Comparison of ENCODE assay signal across 10 mouse cellular contexts in the genomic region with DNA sequence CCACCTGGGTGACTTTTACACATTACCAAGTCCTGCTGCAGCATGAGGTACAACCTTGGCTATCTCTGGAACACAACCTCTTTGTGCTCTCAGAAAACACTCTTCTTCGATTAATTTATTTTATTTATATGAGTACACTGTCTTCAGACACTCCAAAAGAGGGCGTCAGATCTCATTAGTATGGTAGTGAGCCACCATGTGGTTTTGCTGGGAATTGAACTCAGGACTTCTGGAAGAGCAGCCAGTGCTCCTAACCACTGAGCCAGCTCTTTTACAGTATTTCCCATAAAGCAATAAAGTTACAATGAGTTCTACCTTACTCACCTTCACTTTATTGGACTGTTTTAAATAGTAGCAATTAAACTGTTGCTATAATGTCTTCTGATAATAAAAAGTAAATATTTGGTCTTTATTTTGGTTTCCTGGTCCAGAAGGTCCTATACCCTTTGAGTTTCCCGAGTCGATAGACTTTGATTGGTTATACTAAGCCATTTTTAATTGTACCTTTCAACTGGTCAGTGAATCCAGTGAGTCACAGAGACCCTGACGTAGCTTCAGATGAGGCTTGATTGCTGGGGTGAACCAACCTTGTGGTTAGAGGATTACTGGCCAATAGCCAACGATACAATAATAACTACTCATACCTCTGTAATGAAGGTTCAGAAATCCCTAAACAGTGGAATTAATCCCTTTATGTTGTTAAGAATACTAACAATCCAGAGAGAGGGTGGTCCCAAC. TPM values are rescaled to one million over a fixed set of nuclear protein-coding genes. Genes with fewer than 3 reads are reported as not detected.
DNase-seq lines count a peak whose midpoint lies in the region; ATAC-seq and TF ChIP-seq lines count a peak whose summit lies in the region.
"Had no signal": no experiment of that assay in that cellular context is flagged by ENCODE, and none has a peak within 500 bp of the region (broad histone marks: within the 10 kb centered on the region; RNA-seq: fewer than 3 reads in every experiment).

No protein-coding gene starts in this region.

- TF ChIP-seq CTCF in heart, postnatal 0 days (IDR thresholded peaks at IDR 0.05; ENCODE audit: low read depth) = no peak
- TF ChIP-seq CTCF in stomach, postnatal 0 days (IDR thresholded peaks at IDR 0.05; ENCODE audit: low read depth) = peak; percentile 40

- no peak for DNase-seq in heart, postnatal 0 days (ENCODE audit: low spot score)
- no peak for DNase-seq in heart, adult 8-10 months (ENCODE audit: low spot score)
- peak; percentile 56 for DNase-seq in NIH3T3 (ENCODE audit: low read depth)
- DNase-seq in stomach, postnatal 0 days (ENCODE audit: low spot score) = no peak
- DNase-seq in right cerebral cortex, postnatal 10 days (ENCODE audit: low spot score in 2 of 2) = no peak
- DNase-seq: liver, embryonic 13.5 days had no signal

- no peaks in the 10 kb centered on the region for H3K36me3 ChIP-seq in heart, postnatal 0 days (replicated peaks; ENCODE audit: control insufficient read depth, insufficient read depth, low read length)
- H3K36me3 ChIP-seq in neural tube, embryonic 13.5 days = no peaks in the 10 kb centered on the region
- H3K36me3 ChIP-seq in neural tube, embryonic 15.5 days = no peaks in the 10 kb centered on the region
- no peaks in the 10 kb centered on the region for H3K36me3 ChIP-seq in stomach, postnatal 0 days (ENCODE audit: control insufficient read depth, insufficient read depth, low read length)
- H3K36me3 ChIP-seq: embryonic facial prominence, embryonic 13.5 days; heart, embryonic 10.5 days; liver, embryonic 13.5 days had no signal

- H3K9me3 ChIP-seq in heart, postnatal 0 days (replicated peaks; ENCODE audit: control insufficient read depth, low read length) = no peaks in the 10 kb centered on the region
- H3K9me3 ChIP-seq in neural tube, embryonic 13.5 days = no peaks in the 10 kb centered on the region
- H3K9me3 ChIP-seq in neural tube, embryonic 15.5 days (replicated peaks) = no peaks in the 10 kb centered on the region
- no peaks in the 10 kb centered on the region for H3K9me3 ChIP-seq in stomach, postnatal 0 days (ENCODE audit: control insufficient read depth, low read length)
- H3K9me3 ChIP-seq: embryonic facial prominence, embryonic 13.5 days; heart, embryonic 10.5 days; liver, embryonic 13.5 days had no signal

- no peak overlapping the region for H3K4me3 ChIP-seq in heart, postnatal 0 days (ENCODE audit: low read depth, low read length)
- no peak overlapping the region for H3K4me3 ChIP-seq in neural tube, embryonic 13.5 days
- H3K4me3 ChIP-seq in neural tube, embryonic 15.5 days (replicated peaks) = no peak overlapping the region
- H3K4me3 ChIP-seq in stomach, postnatal 0 days (ENCODE audit: low read depth, low read length) = no peak overlapping the region

- peaks cover 25% of the 10 kb centered on the region for H3K27me3 ChIP-seq in heart, postnatal 0 days (ENCODE audit: control insufficient read depth, insufficient read depth, low read length)
- peaks cover 56% of the 10 kb centered on the region for H3K27me3 ChIP-seq in neural tube, embryonic 13.5 days
- H3K27me3 ChIP-seq in neural tube, embryonic 15.5 days (replicated peaks) = peaks cover 34% of the 10 kb centered on the region
- no peaks in the 10 kb centered on the region for H3K27me3 ChIP-seq in stomach, postnatal 0 days (ENCODE audit: control insufficient read depth, insufficient read depth, low read length)

- no peaks in the 10 kb centered on the region for H3K4me1 ChIP-seq in heart, postnatal 0 days (ENCODE audit: control insufficient read depth, insufficient read depth)
- H3K4me1 ChIP-seq in neural tube, embryonic 13.5 days (replicated peaks) = peaks cover 16% of the 10 kb centered on the region
- H3K4me1 ChIP-seq in neural tube, embryonic 15.5 days = peaks cover 24% of the 10 kb centered on the region
- 0 out of 2 replicates have a peak, but pooled peaks cover 2% of the 10 kb centered on the region for H3K4me1 ChIP-seq in stomach, postnatal 0 days (replicated peaks; ENCODE audit: control insufficient read depth, insufficient read depth)

- ATAC-seq in heart, postnatal 0 days (ENCODE audit: insufficient read depth, low read depth) = 0 out of 2 replicates have a peak, but pooled peaks have one; percentile 4
- ATAC-seq in neural tube, embryonic 13.5 days (ENCODE audit: low read depth) = 0 out of 2 replicates have a peak, but pooled peaks have one; percentile 4
- ATAC-seq in neural tube, embryonic 15.5 days (ENCODE audit: low FRiP score) = no peak; the same call in 1 of the 2 replicates
- peak; percentile 66 for ATAC-seq in stomach, postnatal 0 days (ENCODE audit: low FRiP score, low TSS enrichment)

- no peak overlapping the region for H3K27ac ChIP-seq in heart, postnatal 0 days (ENCODE audit: low read depth)
- H3K27ac ChIP-seq in neural tube, embryonic 13.5 days (replicated peaks) = no peak overlapping the region
- H3K27ac ChIP-seq in neural tube, embryonic 15.5 days (replicated peaks) = no peak overlapping the region
- H3K27ac ChIP-seq in stomach, postnatal 0 days (replicated peaks) = no peak overlapping the region
- H3K27ac ChIP-seq: embryonic facial prominence, embryonic 13.5 days; heart, embryonic 10.5 days; liver, embryonic 13.5 days had no signal

- no peak for TF ChIP-seq EP300 in heart, postnatal 0 days (IDR thresholded peaks at IDR 0.05; ENCODE audit: low read depth)
- no peak for TF ChIP-seq EP300 in stomach, postnatal 0 days (optimal IDR thresholded peaks at IDR 0.05)

- no peak overlapping the region for H3K4me2 ChIP-seq in heart, postnatal 0 days (ENCODE audit: low read depth, low read length)
- no peak overlapping the region for H3K4me2 ChIP-seq in neural tube, embryonic 13.5 days
- no peak overlapping the region for H3K4me2 ChIP-seq in neural tube, embryonic 15.5 days
- no peak overlapping the region for H3K4me2 ChIP-seq in stomach, postnatal 0 days (replicated peaks; ENCODE audit: low read depth)

- no peak overlapping the region for H3K9ac ChIP-seq in heart, postnatal 0 days (replicated peaks; ENCODE audit: low read depth, low read length)
- no peak overlapping the region for H3K9ac ChIP-seq in neural tube, embryonic 13.5 days
- H3K9ac ChIP-seq in neural tube, embryonic 15.5 days (replicated peaks) = no peak overlapping the region
- H3K9ac ChIP-seq in stomach, postnatal 0 days (ENCODE audit: low read length) = no peak overlapping the region
- H3K9ac ChIP-seq: embryonic facial prominence, embryonic 13.5 days; liver, embryonic 13.5 days had no signal

- 59% methylated on average over 6 of the region's 6 CpGs for WGBS in heart, postnatal 0 days
- 62% methylated on average over 6 of the region's 6 CpGs for WGBS in neural tube, embryonic 13.5 days
- 66% methylated on average over 6 of the region's 6 CpGs for WGBS in neural tube, embryonic 15.5 days
- 56% methylated on average over 6 of the region's 6 CpGs for WGBS in stomach, postnatal 0 days

RNA-seq across cellular contexts. Expression of a gene that starts 26.1 kb away (rescaled TPM):
- total RNA-seq in heart, postnatal 0 days (2014; rRNA removed; ENCODE audit: low replicate concordance) = 5.3 and 8.6 TPM in 2 replicates
- 2.5 and 2.8 TPM in 2 replicates for polyA plus RNA-seq in heart, postnatal 0 days (2015; fragmentation: Nextera tagmentation; extraction: Ambion mirVana)
- total RNA-seq in heart, adult 8-10 months (2022) = 1 to 10 TPM; 6.3 to 8.6 (median 7.0) TPM
- polyA plus RNA-seq in neural tube, embryonic 13.5 days (2015; fragmentation: Nextera tagmentation; extraction: Ambion mirVana) = 15.9 and 16.1 TPM in 2 replicates
- 12.4 and 12.7 TPM in 2 replicates for polyA plus RNA-seq in neural tube, embryonic 15.5 days (2015; fragmentation: Nextera tagmentation; extraction: Ambion mirVana)
- 7.3 and 10.9 TPM in 2 replicates for polyA plus RNA-seq in stomach, postnatal 0 days (2015; fragmentation: Nextera tagmentation; extraction: Ambion mirVana)
